Mouse (Mus musculus) ES-E14 (cell line): ENCODE data around the gene Ptprk. TPM values are rescaled to one million over a fixed set of nuclear protein-coding genes. Genes with fewer than 3 reads are reported as not detected.

ENCODE experiments used
- DNase-seq: peaks from one replicate; pipeline ENCODE4 v3.0.0-alpha.2; 2013; ENCODE audit warnings: low read depth, low spot score
- H3K27ac ChIP-seq: 2 replicates; pipeline ENCODE4 v1.5.1; 2012; ENCODE audit warnings: low read depth, mild to moderate bottlenecking, low read length, moderate library complexity, mixed read lengths; ENCODE audit not compliant: poor library complexity, insufficient read depth, severe bottlenecking
- H3K36me3 ChIP-seq: 2 replicates; pipeline ENCODE4 v1.6.1; 2012; ENCODE audit warnings: mild to moderate bottlenecking, low read length, moderate library complexity, mixed read lengths; ENCODE audit not compliant: control insufficient read depth, poor library complexity, insufficient read depth, severe bottlenecking
- H3K4me1 ChIP-seq, 2 experiments: fragments of 150-350 bp in 1 of 2; sonication (generic) in 1 of 2; 2 replicates each; pipeline ENCODE4 v1.6.1; 2012; ENCODE audit warnings: low read length in 2 of 2, mild to moderate bottlenecking in 1 of 2, mixed read lengths in 1 of 2; ENCODE audit not compliant: control insufficient read depth in 2 of 2, insufficient read depth in 2 of 2, poor library complexity in 1 of 2
- H3K4me3 ChIP-seq, 2 experiments: fragments of 150-350 bp in 1 of 2; sonication (generic) in 1 of 2; 2 replicates each; pipeline ENCODE4 v1.5.1; 2012; ENCODE audit warnings: low read length in 2 of 2, low read depth in 1 of 2, mild to moderate bottlenecking in 1 of 2, mixed read lengths in 1 of 2; ENCODE audit not compliant: insufficient read depth in 1 of 2, poor library complexity in 1 of 2, severe bottlenecking in 1 of 2
- H3K9ac ChIP-seq: 2 replicates; pipeline ENCODE4 v1.6.1; 2012; ENCODE audit warnings: low read depth, mild to moderate bottlenecking, low read length, mixed read lengths; ENCODE audit not compliant: poor library complexity, insufficient read depth, severe bottlenecking
- H3K9me3 ChIP-seq: fragments of 150-350 bp; sonication (generic); 2 replicates; pipeline ENCODE4 v1.6.1; 2012; ENCODE audit warnings: low read depth, mild to moderate bottlenecking, low read length; ENCODE audit not compliant: control insufficient read depth, insufficient read depth
- CHD2 ChIP-seq: IDR thresholded peaks from 2 replicates; pipeline ENCODE4 v1.6.1; 2014; ENCODE audit warnings: mild to moderate bottlenecking, low read depth, low read length, inconsistent platforms
- HCFC1 ChIP-seq: IDR thresholded peaks from 2 replicates; pipeline ENCODE4 v1.6.1; 2012; ENCODE audit warnings: low read length, inconsistent platforms, borderline replicate concordance; ENCODE audit not compliant: insufficient read depth
- MAFK ChIP-seq: IDR thresholded peaks from 2 replicates; pipeline ENCODE4 v1.6.1; 2014; ENCODE audit warnings: mild to moderate bottlenecking, low read depth, low read length, inconsistent platforms; ENCODE audit not compliant: insufficient read depth
- ZC3H11A ChIP-seq: IDR thresholded peaks from 2 replicates; pipeline ENCODE4 v1.6.1; 2012; ENCODE audit warnings: low read depth, mild to moderate bottlenecking, inconsistent platforms, low read length, borderline replicate concordance
- ZNF384 ChIP-seq: IDR thresholded peaks from 2 replicates; pipeline ENCODE4 v1.6.1; 2012; ENCODE audit warnings: low read depth, low read length, inconsistent platforms
- in situ Hi-C, 2 experiments: fragments of 600-800 bp; cut with MboI; formaldehyde crosslinking; loops; one replicate each; pipeline ENCODE4 v1.15.1; 2025; ENCODE audit warnings: low sequenced_read_pairs in 2 of 2, inconsistent platforms in 1 of 2; ENCODE audit not compliant: unreplicated experiment in 2 of 2
- total RNA-seq: library from RNA; depleted of rRNA; stranded (reverse); fragments of 300-350 nt; gene quantifications from 2 replicates; pipeline ENCODE4 v1.2.3, GENCODE M21; 2012

Ptprk gene
- total RNA-seq, 1 experiment: 67.0 TPM

- in situ Hi-C loops: no loop called here
- Histone ChIP-seq H3K9ac (no peak overlapping the region), H3K9me3 (no peaks in the 10 kb centered on the region), H3K27ac (no peak overlapping the region), H3K4me1 (no peaks in the 10 kb centered on the region), H3K36me3 (no peaks in the 10 kb centered on the region), H3K4me3 (no peak overlapping the region)
- DNase-seq: no peak
- no peak for TF ChIP-seq CHD2
- no peak for TF ChIP-seq ZNF384
- TF ChIP-seq MAFK: no peak
- no peak for TF ChIP-seq ZC3H11A
- no peak for TF ChIP-seq HCFC1
Observed at GRCm38 (mm10) chr10:28306451-28307086, 231.9 kb downstream of the Ptprk start.

GRCm38 (mm10) chr10:28311369-28311768 is 236.7 kb downstream of the Ptprk start:
- Histone ChIP-seq H3K9ac (no peak overlapping the region), H3K9me3 (no peaks in the 10 kb centered on the region), H3K27ac (no peak overlapping the region), H3K36me3 (no peaks in the 10 kb centered on the region), H3K4me3 (no peak overlapping the region), H3K4me1 (no peaks in the 10 kb centered on the region)
- TF ChIP-seq ZC3H11A (no peak), HCFC1 (no peak), ZNF384 (no peak), MAFK (no peak), CHD2 (no peak)
- no peak for DNase-seq
- in situ Hi-C loops: no loop called here

- no peak overlapping the region for H3K9ac ChIP-seq
- H3K4me3 ChIP-seq: no peak overlapping the region
- no peaks in the 10 kb centered on the region for H3K36me3 ChIP-seq
- H3K9me3 ChIP-seq: no peaks in the 10 kb centered on the region
- TF ChIP-seq CHD2 (no peak), ZNF384 (no peak), MAFK (no peak), HCFC1 (no peak), ZC3H11A (no peak)
- in situ Hi-C loops: no loop called here
- no peak for DNase-seq
- H3K27ac ChIP-seq: no peak overlapping the region
- H3K4me1 ChIP-seq: no peaks in the 10 kb centered on the region
Observed at GRCm38 (mm10) chr10:28322995-28323394, 248.4 kb downstream of the Ptprk start.

- no peak for DNase-seq
- no peaks in the 10 kb centered on the region for H3K9me3 ChIP-seq
- in situ Hi-C loops: no loop called here
- no peak overlapping the region for H3K27ac ChIP-seq
- no peak overlapping the region for H3K9ac ChIP-seq
- H3K4me1 ChIP-seq: no peaks in the 10 kb centered on the region
- TF ChIP-seq CHD2 (no peak), HCFC1 (no peak), ZC3H11A (no peak), ZNF384 (no peak), MAFK (no peak)
- no peak overlapping the region for H3K4me3 ChIP-seq
- H3K36me3 ChIP-seq: no peaks in the 10 kb centered on the region
Observed at GRCm38 (mm10) chr10:28335232-28335631, 260.6 kb downstream of the Ptprk start.

GRCm38 (mm10) chr10:28338536-28338935 is 263.9 kb downstream of the Ptprk start:
- no peak for TF ChIP-seq CHD2
- TF ChIP-seq ZC3H11A: no peak
- no peak for TF ChIP-seq MAFK
- no peak for TF ChIP-seq HCFC1
- no peak for TF ChIP-seq ZNF384
- Histone ChIP-seq H3K9me3 (no peaks in the 10 kb centered on the region), H3K27ac (no peak overlapping the region), H3K36me3 (no peaks in the 10 kb centered on the region), H3K4me3 (no peak overlapping the region), H3K4me1 (no peaks in the 10 kb centered on the region), H3K9ac (no peak overlapping the region)
- DNase-seq: no peak
- in situ Hi-C loops: no loop called here
